Mouse (Mus musculus) thymus, adult 2 months (tissue): ENCODE data around the gene Gbp7.

Source experiments
- CTCF ChIP-seq: fragments of 200-500 bp; IDR thresholded peaks from 2 replicates; pipeline ENCODE4 v1.5.1; 2012; ENCODE audit warnings: mild to moderate bottlenecking, control low read depth, low read length, moderate library complexity, borderline replicate concordance; ENCODE audit not compliant: control insufficient read depth, poor library complexity, insufficient read depth; ENCODE audit errors: extremely low read depth
- POLR2A ChIP-seq: fragments of 200-500 bp; IDR thresholded peaks from 2 replicates; pipeline ENCODE4 v1.6.1; 2012; ENCODE audit warnings: mild to moderate bottlenecking, low read length, control low read depth, moderate library complexity; ENCODE audit not compliant: control insufficient read depth, poor library complexity, insufficient read depth; ENCODE audit errors: extremely low read depth

GRCm38 (mm10) chr3:142587386-142587785 lies 57.2 kb downstream of the Gbp7 start:
- TF ChIP-seq CTCF: no peak
- no peak for TF ChIP-seq POLR2A
